Mouse (Mus musculus) neural tube, embryonic 15.5 days (tissue): ENCODE data around the gene Nexn. TPM values are rescaled to one million over a fixed set of nuclear protein-coding genes. Genes with fewer than 3 reads are reported as not detected.
"Not testable (repeated sequence)": the region's sequence is repeated elsewhere in the genome, so short reads cannot be mapped to it uniquely, and the experiment has no call there.

Source experiments
- ATAC-seq: fragments of 200-750 bp; cut with Nextera tagmentation; 2 replicates; pipeline ENCODE4 v1.8.0; 2017; ENCODE audit warnings: mild to moderate bottlenecking, moderate TSS enrichment, moderate library complexity; ENCODE audit not compliant: low FRiP score
- H3K27ac ChIP-seq: fragments of 300-500 bp; sonication (generic); replicated peaks from 2 replicates; pipeline ENCODE4 v1.5.1; 2015; ENCODE audit warnings: mild to moderate bottlenecking, inconsistent platforms
- H3K27me3 ChIP-seq: fragments of 300-500 bp; sonication (generic); replicated peaks from 2 replicates; pipeline ENCODE4 v1.6.1; 2015; ENCODE audit warnings: inconsistent platforms
- H3K36me3 ChIP-seq: fragments of 300-500 bp; sonication (generic); 2 replicates; pipeline ENCODE4 v1.6.1; 2015; ENCODE audit warnings: inconsistent platforms
- H3K4me1 ChIP-seq: fragments of 300-500 bp; sonication (generic); 2 replicates; pipeline ENCODE4 v1.6.1; 2015; ENCODE audit warnings: inconsistent platforms
- H3K4me2 ChIP-seq: fragments of 300-500 bp; sonication (generic); 2 replicates; pipeline ENCODE4 v1.6.1; 2015; ENCODE audit warnings: inconsistent platforms, mild to moderate bottlenecking, moderate library complexity
- H3K4me3 ChIP-seq: fragments of 300-500 bp; sonication (generic); replicated peaks from 2 replicates; pipeline ENCODE4 v1.5.1; 2015; ENCODE audit warnings: mild to moderate bottlenecking, inconsistent platforms
- H3K9ac ChIP-seq: fragments of 300-500 bp; sonication (generic); replicated peaks from 2 replicates; pipeline ENCODE4 v1.6.1; 2015; ENCODE audit warnings: mild to moderate bottlenecking, inconsistent platforms
- H3K9me3 ChIP-seq: fragments of 300-500 bp; sonication (generic); replicated peaks from 2 replicates; pipeline ENCODE4 v1.6.1; 2016; ENCODE audit warnings: inconsistent platforms
- WGBS: fragments of 180-500 bp; shearing (Covaris S2); methylation state at CpG from one replicate; pipeline ENCODE4 v1.1.7; 2015; ENCODE audit warnings: mixed read lengths; 5-methylcytosine and 5-hydroxymethylcytosine counted together
- polyA plus RNA-seq: library from polyadenylated mRNA; unstranded; fragments of >200 nt; fragmentation: Nextera tagmentation; extraction: Ambion mirVana; gene quantifications from 2 replicates; pipeline ENCODE4 v1.2.1, GENCODE M21; 2015

Nexn gene
- polyA plus RNA-seq, 1 experiment from 2014 or later = 2.4 TPM

DNA sequence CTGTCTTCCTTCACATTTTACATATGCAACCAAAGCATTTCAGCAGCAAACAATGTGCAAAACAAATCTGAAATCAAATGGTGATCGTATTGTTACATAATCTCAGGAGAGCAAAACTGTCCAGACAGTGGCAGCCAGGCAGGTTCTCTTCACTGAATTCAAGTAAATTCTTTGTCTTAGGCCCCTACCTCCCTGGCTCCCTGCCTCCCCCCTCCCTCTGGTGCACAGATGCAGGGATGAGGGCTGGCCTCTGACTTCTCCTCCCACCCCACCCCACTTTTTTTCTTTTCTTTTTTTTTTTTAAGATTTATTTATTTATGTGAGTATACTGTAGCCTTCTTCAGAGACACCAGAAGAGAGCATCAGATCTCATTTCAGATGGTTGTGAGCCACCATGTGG, 5.8 kb downstream of the Nexn start:
- no peak overlapping the region for H3K27ac ChIP-seq
- no peak overlapping the region for H3K4me3 ChIP-seq
- peaks cover 8% of the 10 kb centered on the region for H3K4me1 ChIP-seq
- WGBS = 95% methylated on average over 1 of the region's 1 CpGs
- H3K9me3 ChIP-seq = no peaks in the 10 kb centered on the region
- H3K27me3 ChIP-seq = peaks cover 5% of the 10 kb centered on the region
- no peak overlapping the region for H3K9ac ChIP-seq
- no peaks in the 10 kb centered on the region for H3K36me3 ChIP-seq
- ATAC-seq = no peak
- no peak overlapping the region for H3K4me2 ChIP-seq

- H3K4me2 ChIP-seq, H3K27ac ChIP-seq, H3K27me3 ChIP-seq, ATAC-seq, H3K36me3 ChIP-seq, H3K9me3 ChIP-seq, H3K4me3 ChIP-seq, H3K9ac ChIP-seq, H3K4me1 ChIP-seq: not testable (repeated sequence)
- WGBS = 39% methylated on average over 8 of the region's 9 CpGs
Observed at GRCm38 (mm10) chr3:152259409-152259808, 6.7 kb downstream of the Nexn start.

GRCm38 (mm10) chr3:152257528-152257927, 8.6 kb downstream of the Nexn start:
- H3K9ac ChIP-seq = no peak overlapping the region
- no peaks in the 10 kb centered on the region for H3K27me3 ChIP-seq
- H3K4me3 ChIP-seq = no peak overlapping the region
- no peak overlapping the region for H3K4me2 ChIP-seq
- H3K27ac ChIP-seq = no peak overlapping the region
- H3K9me3 ChIP-seq = no peaks in the 10 kb centered on the region
- 88% methylated on average over 3 of the region's 3 CpGs for WGBS
- no peaks in the 10 kb centered on the region for H3K36me3 ChIP-seq
- no peak for ATAC-seq
- H3K4me1 ChIP-seq = no peaks in the 10 kb centered on the region

GRCm38 (mm10) chr3:152250487-152250886, 15.7 kb downstream of the Nexn start:
- WGBS = 92% methylated on average over 1 of the region's 1 CpGs
- H3K4me1 ChIP-seq = no peaks in the 10 kb centered on the region
- no peaks in the 10 kb centered on the region for H3K27me3 ChIP-seq
- H3K4me2 ChIP-seq = no peak overlapping the region
- H3K27ac ChIP-seq = no peak overlapping the region
- H3K36me3 ChIP-seq = no peaks in the 10 kb centered on the region
- no peak overlapping the region for H3K4me3 ChIP-seq
- no peak overlapping the region for H3K9ac ChIP-seq
- no peak for ATAC-seq
- H3K9me3 ChIP-seq = no peaks in the 10 kb centered on the region

- H3K9ac ChIP-seq = no peak overlapping the region
- WGBS = 91% methylated on average over 12 of the region's 12 CpGs
- no peak overlapping the region for H3K4me2 ChIP-seq
- no peak overlapping the region for H3K27ac ChIP-seq
- no peaks in the 10 kb centered on the region for H3K27me3 ChIP-seq
- H3K9me3 ChIP-seq = no peaks in the 10 kb centered on the region
- H3K4me3 ChIP-seq = no peak overlapping the region
- no peaks in the 10 kb centered on the region for H3K36me3 ChIP-seq
- no peak for ATAC-seq
- H3K4me1 ChIP-seq = no peaks in the 10 kb centered on the region
Observed at GRCm38 (mm10) chr3:152247708-152248107, 18.4 kb downstream of the Nexn start.

GRCm38 (mm10) chr3:152245273-152245910, 20.8 kb downstream of the Nexn start:
- H3K9ac ChIP-seq = no peak overlapping the region
- no peaks in the 10 kb centered on the region for H3K27me3 ChIP-seq
- no peak overlapping the region for H3K27ac ChIP-seq
- ATAC-seq = no peak
- H3K4me2 ChIP-seq = no peak overlapping the region
- 75% methylated on average over 5 of the region's 5 CpGs for WGBS
- H3K4me1 ChIP-seq = no peaks in the 10 kb centered on the region
- no peaks in the 10 kb centered on the region for H3K36me3 ChIP-seq
- H3K4me3 ChIP-seq = no peak overlapping the region
- H3K9me3 ChIP-seq = no peaks in the 10 kb centered on the region

DNA sequence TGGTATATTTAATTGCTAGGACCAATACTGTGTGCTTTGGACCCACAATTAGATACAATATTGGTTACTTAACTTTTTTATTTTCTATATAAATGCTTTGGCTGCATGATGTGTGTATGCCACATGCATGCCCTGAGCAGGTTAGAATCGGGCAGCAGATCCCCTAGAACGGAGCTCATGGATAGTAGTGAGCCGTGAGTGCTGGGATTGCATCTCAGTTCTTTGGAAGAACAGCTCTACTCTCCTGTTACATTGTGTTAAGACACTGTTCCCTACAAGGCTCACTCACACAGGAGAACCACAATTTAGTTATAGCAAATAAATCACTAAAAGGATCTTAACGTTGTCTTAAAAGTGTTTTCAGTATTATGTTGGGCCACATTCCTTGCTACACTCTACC, 22.8 kb downstream of the Nexn start:
- no peaks in the 10 kb centered on the region for H3K27me3 ChIP-seq
- no peak overlapping the region for H3K4me3 ChIP-seq
- H3K9ac ChIP-seq = no peak overlapping the region
- no peak for ATAC-seq
- WGBS = 75% methylated on average over 4 of the region's 4 CpGs
- no peaks in the 10 kb centered on the region for H3K4me1 ChIP-seq
- H3K27ac ChIP-seq = no peak overlapping the region
- H3K4me2 ChIP-seq = no peak overlapping the region
- H3K9me3 ChIP-seq = no peaks in the 10 kb centered on the region
- peaks cover 4% of the 10 kb centered on the region; the same call in 1 of the 2 replicates for H3K36me3 ChIP-seq

DNA sequence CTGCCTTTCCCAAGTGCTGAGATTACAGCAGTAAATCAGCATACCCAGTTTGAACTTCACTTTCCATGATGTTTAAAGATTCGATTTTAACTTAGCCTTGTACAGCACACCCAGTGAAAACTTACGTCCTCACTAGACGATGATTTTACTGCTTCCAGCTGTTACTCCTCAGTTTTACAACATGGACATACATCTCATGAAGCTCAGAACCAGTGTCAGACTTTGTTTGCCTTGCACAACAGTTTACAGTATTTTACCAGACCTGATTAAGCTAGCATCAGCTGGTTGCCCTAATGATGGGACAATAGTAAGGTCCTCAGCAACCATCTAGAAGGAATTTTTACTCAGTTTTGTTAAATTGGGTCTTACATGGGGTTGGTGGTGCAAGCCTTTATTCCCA, 25.1 kb downstream of the Nexn start:
- Histone ChIP-seq H3K27ac (no peak overlapping the region), H3K36me3 (peaks cover 13% of the 10 kb centered on the region), H3K9me3 (no peaks in the 10 kb centered on the region), H3K4me2 (no peak overlapping the region), H3K4me3 (no peak overlapping the region), H3K4me1 (no peaks in the 10 kb centered on the region), H3K27me3 (no peaks in the 10 kb centered on the region), H3K9ac (no peak overlapping the region)
- 77% methylated on average over 3 of the region's 3 CpGs for WGBS
- ATAC-seq = no peak

DNA sequence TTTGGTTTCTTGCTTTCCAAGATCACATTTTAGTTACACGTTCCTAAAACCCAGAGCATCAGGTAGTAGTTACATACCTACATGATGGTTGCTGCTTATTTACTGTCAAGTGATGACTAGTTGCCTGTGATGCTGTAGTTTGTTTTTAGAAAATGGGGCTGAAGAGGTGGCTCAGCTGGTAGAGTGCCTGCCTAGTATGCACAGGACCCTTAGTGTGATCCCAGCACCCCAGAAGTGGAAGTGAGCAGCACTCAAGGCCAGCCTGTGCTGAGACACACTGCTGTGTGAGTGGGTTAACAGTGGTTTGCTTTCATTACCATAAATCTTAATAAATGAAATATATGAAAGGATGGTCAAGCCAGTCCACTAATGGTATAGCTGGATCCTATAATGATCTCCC, 26.6 kb downstream of the Nexn start:
- Histone ChIP-seq H3K4me3 (no peak overlapping the region), H3K9me3 (no peaks in the 10 kb centered on the region), H3K9ac (no peak overlapping the region), H3K4me2 (no peak overlapping the region), H3K36me3 (peaks cover 20% of the 10 kb centered on the region), H3K4me1 (no peaks in the 10 kb centered on the region), H3K27me3 (no peaks in the 10 kb centered on the region), H3K27ac (no peak overlapping the region)
- ATAC-seq = 0 out of 2 replicates have a peak, but pooled peaks have one; percentile 59
- 95% methylated on average over 1 of the region's 1 CpGs for WGBS

GRCm38 (mm10) chr3:152238836-152239235, 27.3 kb downstream of the Nexn start:
- 69% methylated on average over 2 of the region's 2 CpGs for whole genome bisulfite sequencing
- ATAC-seq = no peak
- H3K4me3 ChIP-seq = no peak overlapping the region
- H3K4me2 ChIP-seq = no peak overlapping the region
- no peaks in the 10 kb centered on the region for H3K27me3 ChIP-seq
- H3K36me3 ChIP-seq = peaks cover 23% of the 10 kb centered on the region
- H3K4me1 ChIP-seq = no peaks in the 10 kb centered on the region
- H3K27ac ChIP-seq = no peak overlapping the region
- H3K9ac ChIP-seq = no peak overlapping the region
- H3K9me3 ChIP-seq = no peaks in the 10 kb centered on the region

- ATAC-seq = no peak
- no peak overlapping the region for H3K27ac ChIP-seq
- H3K4me3 ChIP-seq = no peak overlapping the region
- 100% methylated on average over 1 of the region's 1 CpGs for WGBS
- no peaks in the 10 kb centered on the region for H3K27me3 ChIP-seq
- H3K36me3 ChIP-seq = peaks cover 34% of the 10 kb centered on the region
- no peak overlapping the region for H3K4me2 ChIP-seq
- H3K9me3 ChIP-seq = no peaks in the 10 kb centered on the region
- no peak overlapping the region for H3K9ac ChIP-seq
- H3K4me1 ChIP-seq = no peaks in the 10 kb centered on the region
Observed at GRCm38 (mm10) chr3:152235805-152236204, 30.3 kb downstream of the Nexn start.

- Histone ChIP-seq H3K4me1 (no peaks in the 10 kb centered on the region), H3K4me3 (no peak overlapping the region), H3K9me3 (no peaks in the 10 kb centered on the region), H3K27ac (no peak overlapping the region), H3K4me2 (no peak overlapping the region), H3K27me3 (no peaks in the 10 kb centered on the region), H3K36me3 (peaks cover 36% of the 10 kb centered on the region), H3K9ac (no peak overlapping the region)
- no peak for ATAC-seq
- 98% methylated on average over 1 of the region's 1 CpGs for WGBS
Observed at GRCm38 (mm10) chr3:152235238-152235637, 30.9 kb downstream of the Nexn start.
